Mouse (Mus musculus): ENCODE data around the gene Shroom3.

GRCm38 (mm10) chr5:92717666-92718360 lies 34.6 kb downstream of the Shroom3 start:
- no peak for TF ChIP-seq POLR2A (IDR thresholded peaks at IDR 0.05; ENCODE audit: low read depth, low read length)
- TF ChIP-seq CTCF (conservative IDR thresholded peaks at IDR 0.05; ENCODE audit: insufficient read depth, insufficient read length, low read depth, low read length) = no peak

All from kidney, adult 2 months (tissue).